13 mouse cellular contexts compared by ENCODE assay signal in the genomic region with DNA sequence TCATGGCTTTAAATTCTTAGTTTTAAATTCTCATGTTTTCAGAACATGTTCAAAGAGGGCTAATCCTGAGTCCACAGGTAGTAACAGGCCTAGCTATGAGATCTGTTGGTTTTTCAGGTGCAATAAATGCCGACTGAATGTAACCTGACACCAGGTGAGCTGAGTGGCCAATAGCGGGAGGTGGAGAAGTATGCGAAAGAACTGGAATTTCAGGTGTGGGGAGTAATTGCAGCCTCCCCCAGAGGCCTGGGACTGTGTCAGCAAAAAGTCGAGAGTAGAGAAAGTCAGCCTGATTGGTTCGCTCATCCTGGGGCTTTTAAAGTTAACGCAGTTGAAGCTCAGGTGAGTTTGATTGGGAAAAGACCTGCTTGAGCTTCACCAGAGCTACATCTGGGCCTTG. TPM values are rescaled to one million over a fixed set of nuclear protein-coding genes. Genes with fewer than 3 reads are reported as not detected.
DNase-seq lines count a peak whose midpoint lies in the region; ATAC-seq and TF ChIP-seq lines count a peak whose summit lies in the region.
"Had no signal": no experiment of that assay in that cellular context is flagged by ENCODE, and none has a peak within 500 bp of the region (broad histone marks: within the 10 kb centered on the region; RNA-seq: fewer than 3 reads in every experiment).

No protein-coding gene starts in this region.

- DNase-seq in ES-E14 (ENCODE audit: low read depth, low spot score), result no peak
- DNase-seq in embryo, embryonic 9.5 days (ENCODE audit: extremely low spot score), result peak; percentile 19
- DNase-seq in kidney, adult 18-20 months, result peak; percentile 50
- DNase-seq in left cerebral cortex, adult 8-10 months (ENCODE audit: low spot score in 2 of 2), result no peak
- no peak for DNase-seq in forebrain, embryonic 10.5 days (ENCODE audit: extremely low spot score, low spot score)
- no peak for DNase-seq in cerebellum, adult 9-10 months
- DNase-seq: heart, postnatal 36 days; right cerebral cortex, postnatal 4 days; thymus, postnatal 4 days had no signal

- H3K27ac ChIP-seq in ES-E14 (ENCODE audit: insufficient read depth, low read depth, low read length, poor library complexity, severe bottlenecking), result no peak overlapping the region
- peak overlapping the region; percentile 80 for H3K27ac ChIP-seq in lung, embryonic 15.5 days
- H3K27ac ChIP-seq in forebrain, embryonic 10.5 days, result no peak overlapping the region
- no peak overlapping the region for H3K27ac ChIP-seq in midbrain, embryonic 16.5 days (ENCODE audit: low read length)
- H3K27ac ChIP-seq: midbrain, embryonic 10.5 days; neural tube, embryonic 15.5 days had no signal

- WGBS in lung, embryonic 15.5 days, result 37% methylated on average over 6 of the region's 6 CpGs
- WGBS in forebrain, embryonic 10.5 days, result 63% methylated on average over 6 of the region's 6 CpGs
- 73% methylated on average over 6 of the region's 6 CpGs for WGBS in midbrain, embryonic 16.5 days

- H3K36me3 ChIP-seq in ES-E14 (ENCODE audit: control insufficient read depth, insufficient read depth, low read length, poor library complexity, severe bottlenecking), result no peaks in the 10 kb centered on the region
- H3K36me3 ChIP-seq in lung, embryonic 15.5 days, result no peaks in the 10 kb centered on the region
- H3K36me3 ChIP-seq in forebrain, embryonic 10.5 days (replicated peaks), result no peaks in the 10 kb centered on the region
- no peaks in the 10 kb centered on the region for H3K36me3 ChIP-seq in midbrain, embryonic 16.5 days (ENCODE audit: control insufficient read depth, insufficient read depth, low read length)
- H3K36me3 ChIP-seq: midbrain, embryonic 10.5 days; neural tube, embryonic 15.5 days had no signal

- peaks cover 0 to 3% of the 10 kb centered on the region in 2 experiments; a peak in 1 of 4 replicates for H3K4me1 ChIP-seq in ES-E14 (ENCODE audit: control insufficient read depth in 2 of 2, insufficient read depth in 2 of 2, low read length in 2 of 2, poor library complexity in 1 of 2)
- peaks cover 6% of the 10 kb centered on the region; the same call in 1 of the 2 replicates for H3K4me1 ChIP-seq in lung, embryonic 15.5 days
- H3K4me1 ChIP-seq in forebrain, embryonic 10.5 days, result no peaks in the 10 kb centered on the region
- no peaks in the 10 kb centered on the region for H3K4me1 ChIP-seq in midbrain, embryonic 16.5 days (ENCODE audit: control insufficient read depth, insufficient read depth, low read length)
- H3K4me1 ChIP-seq: midbrain, embryonic 10.5 days; neural tube, embryonic 15.5 days had no signal

- no peak overlapping the region for H3K4me2 ChIP-seq in lung, embryonic 15.5 days
- no peak overlapping the region for H3K4me2 ChIP-seq in midbrain, embryonic 16.5 days (ENCODE audit: low read length)
- H3K4me2 ChIP-seq: neural tube, embryonic 15.5 days had no signal

- H3K27me3 ChIP-seq in lung, embryonic 15.5 days, result no peaks in the 10 kb centered on the region
- no peaks in the 10 kb centered on the region for H3K27me3 ChIP-seq in forebrain, embryonic 10.5 days (ENCODE audit: poor library complexity, severe bottlenecking)
- H3K27me3 ChIP-seq in midbrain, embryonic 16.5 days (ENCODE audit: control insufficient read depth, insufficient read depth, low read depth, low read length), result no peaks in the 10 kb centered on the region
- H3K27me3 ChIP-seq: neural tube, embryonic 15.5 days had no signal

- no peak overlapping the region for H3K4me3 ChIP-seq in ES-E14 (ENCODE audit: insufficient read depth in 1 of 2, low read depth in 1 of 2, low read length in 2 of 2, poor library complexity in 1 of 2, severe bottlenecking in 1 of 2)
- no peak overlapping the region for H3K4me3 ChIP-seq in lung, embryonic 15.5 days
- H3K4me3 ChIP-seq in forebrain, embryonic 10.5 days, result no peak overlapping the region
- no peak overlapping the region for H3K4me3 ChIP-seq in midbrain, embryonic 16.5 days (ENCODE audit: low read depth, low read length)
- H3K4me3 ChIP-seq: midbrain, embryonic 10.5 days; neural tube, embryonic 15.5 days had no signal

- no peaks in the 10 kb centered on the region for H3K9me3 ChIP-seq in ES-E14 (ENCODE audit: control insufficient read depth, insufficient read depth, low read depth, low read length)
- no peaks in the 10 kb centered on the region for H3K9me3 ChIP-seq in lung, embryonic 15.5 days
- no peaks in the 10 kb centered on the region for H3K9me3 ChIP-seq in forebrain, embryonic 10.5 days
- H3K9me3 ChIP-seq in midbrain, embryonic 16.5 days (replicated peaks; ENCODE audit: control insufficient read depth, low read length, poor library complexity, severe bottlenecking), result no peaks in the 10 kb centered on the region
- H3K9me3 ChIP-seq: midbrain, embryonic 10.5 days; neural tube, embryonic 15.5 days had no signal

- peak; percentile 93 for ATAC-seq in lung, embryonic 15.5 days (ENCODE audit: borderline replicate concordance, extremely low read depth, low FRiP score, low TSS enrichment)
- ATAC-seq in midbrain, embryonic 16.5 days, result no peak

- in situ Hi-C loops in ES-E14 (cut with MboI; ENCODE audit: low sequenced_read_pairs in 2 of 2, unreplicated experiment in 2 of 2), result no loop called here

- H3K9ac ChIP-seq in ES-E14 (ENCODE audit: insufficient read depth, low read depth, low read length, poor library complexity, severe bottlenecking), result no peak overlapping the region
- H3K9ac ChIP-seq in lung, embryonic 15.5 days, result no peak overlapping the region
- no peak overlapping the region for H3K9ac ChIP-seq in midbrain, embryonic 16.5 days (ENCODE audit: low read depth, low read length)
- H3K9ac ChIP-seq: neural tube, embryonic 15.5 days had no signal

TF ChIP-seq in ES-E14, 5 proteins besides CTCF, POLR2A, EP300 and RAD21:
- TF ChIP-seq CHD2 (IDR thresholded peaks at IDR 0.05; ENCODE audit: low read depth, low read length) (no peak), MAFK (IDR thresholded peaks at IDR 0.05; ENCODE audit: insufficient read depth, low read depth, low read length) (peak; percentile 82)

RNA-seq across cellular contexts. Expression of gene Wbp4, which starts 46.4 kb away (rescaled TPM):
- total RNA-seq in ES-E14 (2012; rRNA removed), result 13.3 and 16.4 TPM in 2 replicates
- polyA plus RNA-seq in lung, embryonic 15.5 days (2015; fragmentation: Nextera tagmentation; extraction: Ambion mirVana), result 38.0 and 40.0 TPM in 2 replicates
- 10 to 100 TPM; 45.6 to 51.2 (median 51.0) TPM for total RNA-seq in left cerebral cortex, adult 8-10 months (2022)
- polyA plus RNA-seq in forebrain, embryonic 10.5 days (2016; fragmentation: Nextera tagmentation; extraction: Ambion mirVana), result 45.6 and 51.5 TPM in 2 replicates
- polyA plus RNA-seq in midbrain, embryonic 16.5 days (2015; fragmentation: Nextera tagmentation; extraction: Ambion mirVana), result 44.0 and 46.2 TPM in 2 replicates

RNA-seq across cellular contexts. Expression of gene Elf1, which starts 46.7 kb away (rescaled TPM):
- 4.4 and 5.3 TPM in 2 replicates for total RNA-seq in ES-E14 (2012; rRNA removed)
- 17.5 and 18.8 TPM in 2 replicates for polyA plus RNA-seq in lung, embryonic 15.5 days (2015; fragmentation: Nextera tagmentation; extraction: Ambion mirVana)
- total RNA-seq in left cerebral cortex, adult 8-10 months (2022), result 1 to 10 TPM; 4.9 to 5.7 (median 5.0) TPM
- polyA plus RNA-seq in forebrain, embryonic 10.5 days (2016; fragmentation: Nextera tagmentation; extraction: Ambion mirVana), result 3.8 TPM in 2 replicates
- polyA plus RNA-seq in midbrain, embryonic 16.5 days (2015; fragmentation: Nextera tagmentation; extraction: Ambion mirVana), result 2.0 and 2.9 TPM in 2 replicates

RNA-seq across cellular contexts. Expression of gene Sugt1, which starts 59.8 kb away (rescaled TPM):
- 93.7 and 115 TPM in 2 replicates for total RNA-seq in ES-E14 (2012; rRNA removed)
- 127 and 136 TPM in 2 replicates for polyA plus RNA-seq in lung, embryonic 15.5 days (2015; fragmentation: Nextera tagmentation; extraction: Ambion mirVana)
- 10 to 100 TPM; 87.9 to 97.3 (median 91.3) TPM for total RNA-seq in left cerebral cortex, adult 8-10 months (2022)
- polyA plus RNA-seq in forebrain, embryonic 10.5 days (2016; fragmentation: Nextera tagmentation; extraction: Ambion mirVana), result 152 and 162 TPM in 2 replicates
- polyA plus RNA-seq in midbrain, embryonic 16.5 days (2015; fragmentation: Nextera tagmentation; extraction: Ambion mirVana), result 106 and 110 TPM in 2 replicates

Comparison
In these comparisons a context has a peak if more than half of its experiments do, and no peak if none do; other contexts are left out.
1. DNase-seq: peak in embryo, embryonic 9.5 days (single experiment) and kidney, adult 18-20 months (single experiment); none in ES-E14 (single experiment), left cerebral cortex, adult 8-10 months (0 of 2), forebrain, embryonic 10.5 days (single experiment) and cerebellum, adult 9-10 months (single experiment).